Mouse (Mus musculus) layer of hippocampus, postnatal 25 days (tissue): ENCODE measurements around the gene Smoc1. TPM values are rescaled to one million over a fixed set of nuclear protein-coding genes. Genes with fewer than 3 reads are reported as not detected.

ENCODE experiments used
- DNase-seq, 2 experiments: peaks; one replicate each; pipeline ENCODE4 v3.0.0; 2022; ENCODE audit warnings: mixed read lengths in 2 of 2, low spot score in 1 of 2; ENCODE audit errors: extremely low spot score in 1 of 2
- total RNA-seq, 2 experiments: library from RNA; stranded (reverse); gene quantifications; 2 replicates each; pipeline ENCODE4 v1.2.3; 2021

Gene Smoc1
- total RNA-seq, 2 experiments from 2014 or later: 5.9 to 7.6 TPM

- no peak for DNase-seq
These were observed 51.5 kb downstream of the Smoc1 start for GRCm38 (mm10) chr12:81077953-81078646.

- DNase-seq: no peak
These were observed 53.7 kb downstream of the Smoc1 start for GRCm38 (mm10) chr12:81080345-81080744.

GRCm38 (mm10) chr12:81081031-81081430 lies 54.4 kb downstream of the Smoc1 start:
- no peak for DNase-seq

GRCm38 (mm10) chr12:81083146-81083545 lies 56.5 kb downstream of the Smoc1 start:
- no peak for DNase-seq

GRCm38 (mm10) chr12:81085244-81085643 lies 58.6 kb downstream of the Smoc1 start:
- DNase-seq: no peak

GRCm38 (mm10) chr12:81088131-81088530 lies 61.5 kb downstream of the Smoc1 start:
- no peak for DNase-seq

GRCm38 (mm10) chr12:81091641-81092040 lies 65.0 kb downstream of the Smoc1 start:
- DNase-seq: no peak

GRCm38 (mm10) chr12:81092641-81093040 lies 66.0 kb downstream of the Smoc1 start:
- DNase-seq: no peak

GRCm38 (mm10) chr12:81093211-81093610 lies 66.6 kb downstream of the Smoc1 start:
- DNase-seq: no peak

- DNase-seq: no peak
These were observed 68.3 kb downstream of the Smoc1 start for GRCm38 (mm10) chr12:81094766-81095405.

- no peak for DNase-seq
These were observed 70.7 kb downstream of the Smoc1 start for GRCm38 (mm10) chr12:81097267-81097666.

- DNase-seq: no peak
These were observed 71.1 kb downstream of the Smoc1 start for GRCm38 (mm10) chr12:81097738-81098137.

GRCm38 (mm10) chr12:81099161-81099560 lies 72.6 kb downstream of the Smoc1 start:
- DNase-seq: no peak

- DNase-seq: no peak
These were observed 75.1 kb downstream of the Smoc1 start for GRCm38 (mm10) chr12:81101691-81102090.

- no peak for DNase-seq
These were observed 77.9 kb downstream of the Smoc1 start for GRCm38 (mm10) chr12:81104546-81104945.

- peak in 1 of 2 experiments; percentile 27 for DNase-seq
These were observed 79.4 kb downstream of the Smoc1 start for GRCm38 (mm10) chr12:81105721-81106633.

- no peak for DNase-seq
These were observed 80.9 kb downstream of the Smoc1 start for GRCm38 (mm10) chr12:81107278-81108100.

- DNase-seq: no peak
These were observed 82.0 kb downstream of the Smoc1 start for GRCm38 (mm10) chr12:81108600-81109011.

GRCm38 (mm10) chr12:81110006-81110405 lies 83.4 kb downstream of the Smoc1 start:
- no peak for DNase-seq

GRCm38 (mm10) chr12:81112321-81112720 lies 85.7 kb downstream of the Smoc1 start:
- no peak for DNase-seq
